Mouse (Mus musculus): Measurements from ENCODE around the gene Chmp3. TPM values are rescaled to one million over a fixed set of nuclear protein-coding genes. Genes with fewer than 3 reads are reported as not detected.

The Chmp3 gene
- total RNA-seq, 2 experiments from 2014 or later, result 57.4 to 133 TPM

GRCm38 (mm10) chr6:71590154-71590553 lies 46.6 kb downstream of the Chmp3 start:
- ATAC-seq (replicated peaks; ENCODE audit: low FRiP score, poor library complexity, severe bottlenecking), result no peak

GRCm38 (mm10) chr6:71607756-71608155 lies 64.2 kb downstream of the Chmp3 start:
- ATAC-seq (replicated peaks; ENCODE audit: low FRiP score, poor library complexity, severe bottlenecking), result no peak

GRCm38 (mm10) chr6:71608994-71609393 lies 65.4 kb downstream of the Chmp3 start:
- ATAC-seq (replicated peaks; ENCODE audit: low FRiP score, poor library complexity, severe bottlenecking), result 0 out of 2 replicates have a peak, but pooled peaks have one; percentile 39

GRCm38 (mm10) chr6:71609968-71610367 lies 66.4 kb downstream of the Chmp3 start:
- peak; percentile 93 for ATAC-seq (replicated peaks; ENCODE audit: low FRiP score, poor library complexity, severe bottlenecking)

GRCm38 (mm10) chr6:71613225-71613624 lies 69.6 kb downstream of the Chmp3 start:
- no peak for ATAC-seq (replicated peaks; ENCODE audit: low FRiP score, poor library complexity, severe bottlenecking)

GRCm38 (mm10) chr6:71616959-71617358 lies 73.4 kb downstream of the Chmp3 start:
- no peak for ATAC-seq (replicated peaks; ENCODE audit: low FRiP score, poor library complexity, severe bottlenecking)

GRCm38 (mm10) chr6:71621551-71621950 lies 78.0 kb downstream of the Chmp3 start:
- no peak for ATAC-seq (replicated peaks; ENCODE audit: low FRiP score, poor library complexity, severe bottlenecking)

GRCm38 (mm10) chr6:71621981-71622380 lies 78.4 kb downstream of the Chmp3 start:
- ATAC-seq (replicated peaks; ENCODE audit: low FRiP score, poor library complexity, severe bottlenecking), result no peak

- ATAC-seq (replicated peaks; ENCODE audit: low FRiP score, poor library complexity, severe bottlenecking), result no peak
These were observed 81.1 kb downstream of the Chmp3 start for GRCm38 (mm10) chr6:71624723-71625122.

- no peak for ATAC-seq (replicated peaks; ENCODE audit: low FRiP score, poor library complexity, severe bottlenecking)
These were observed 82.4 kb downstream of the Chmp3 start for GRCm38 (mm10) chr6:71625984-71626383.

GRCm38 (mm10) chr6:71627325-71627724 lies 83.7 kb downstream of the Chmp3 start:
- no peak for ATAC-seq (replicated peaks; ENCODE audit: low FRiP score, poor library complexity, severe bottlenecking)

GRCm38 (mm10) chr6:71631196-71631595 lies 87.6 kb downstream of the Chmp3 start:
- ATAC-seq (replicated peaks; ENCODE audit: low FRiP score, poor library complexity, severe bottlenecking), result no peak

- peak; percentile 16; the same call in 1 of the 2 replicates for ATAC-seq (replicated peaks; ENCODE audit: low FRiP score, poor library complexity, severe bottlenecking)
These were observed 88.3 kb downstream of the Chmp3 start for GRCm38 (mm10) chr6:71631706-71632461.

Other genes with a start within 250 kb of the Chmp3 start
- gene Smyd1, start 221.6 kb upstream of the Chmp3 start, total RNA-seq (2015; ENCODE audit: low replicate concordance), result not detected in 2 replicates
- gene Smyd1, start 221.6 kb upstream of the Chmp3 start, total RNA-seq (2017; ENCODE audit: low replicate concordance), result not detected in 2 replicates
- gene Cd8b1, start 221.0 kb upstream of the Chmp3 start, total RNA-seq (2015; ENCODE audit: low replicate concordance), result 0.84 and 1.4 TPM in 2 replicates
- gene Cd8b1, start 221.0 kb upstream of the Chmp3 start, total RNA-seq (2017; ENCODE audit: low replicate concordance), result 0.51 TPM in 1 of 2 replicates, not detected in the other
- not detected in 2 replicates for gene Cd8a, start 170.4 kb upstream of the Chmp3 start, total RNA-seq (2015; ENCODE audit: low replicate concordance)
- gene Cd8a, start 170.4 kb upstream of the Chmp3 start, total RNA-seq (2017; ENCODE audit: low replicate concordance), result 0.39 TPM in 1 of 2 replicates, not detected in the other
- 58.3 and 66.3 TPM in 2 replicates for gene Rmnd5a, start 103.2 kb upstream of the Chmp3 start, total RNA-seq (2015; ENCODE audit: low replicate concordance)
- 75.7 and 82.6 TPM in 2 replicates for gene Rmnd5a, start 103.2 kb upstream of the Chmp3 start, total RNA-seq (2017; ENCODE audit: low replicate concordance)
- gene Rnf103, start 49.9 kb upstream of the Chmp3 start, total RNA-seq (2015; ENCODE audit: low replicate concordance), result 2.2 and 10.5 TPM in 2 replicates
- gene Rnf103, start 49.9 kb upstream of the Chmp3 start, total RNA-seq (2017; ENCODE audit: low replicate concordance), result 7.2 and 9.2 TPM in 2 replicates
- gene Kdm3a, start 89.2 kb downstream of the Chmp3 start, total RNA-seq (2015; ENCODE audit: low replicate concordance), result 40.2 and 46.9 TPM in 2 replicates
- gene Kdm3a, start 89.2 kb downstream of the Chmp3 start, total RNA-seq (2017; ENCODE audit: low replicate concordance), result 39.4 and 67.0 TPM in 2 replicates
- gene Reep1, start 163.8 kb downstream of the Chmp3 start, total RNA-seq (2015; ENCODE audit: low replicate concordance), result not detected in 2 replicates
- gene Reep1, start 163.8 kb downstream of the Chmp3 start, total RNA-seq (2017; ENCODE audit: low replicate concordance), result not detected in 2 replicates